In the genomic region with DNA sequence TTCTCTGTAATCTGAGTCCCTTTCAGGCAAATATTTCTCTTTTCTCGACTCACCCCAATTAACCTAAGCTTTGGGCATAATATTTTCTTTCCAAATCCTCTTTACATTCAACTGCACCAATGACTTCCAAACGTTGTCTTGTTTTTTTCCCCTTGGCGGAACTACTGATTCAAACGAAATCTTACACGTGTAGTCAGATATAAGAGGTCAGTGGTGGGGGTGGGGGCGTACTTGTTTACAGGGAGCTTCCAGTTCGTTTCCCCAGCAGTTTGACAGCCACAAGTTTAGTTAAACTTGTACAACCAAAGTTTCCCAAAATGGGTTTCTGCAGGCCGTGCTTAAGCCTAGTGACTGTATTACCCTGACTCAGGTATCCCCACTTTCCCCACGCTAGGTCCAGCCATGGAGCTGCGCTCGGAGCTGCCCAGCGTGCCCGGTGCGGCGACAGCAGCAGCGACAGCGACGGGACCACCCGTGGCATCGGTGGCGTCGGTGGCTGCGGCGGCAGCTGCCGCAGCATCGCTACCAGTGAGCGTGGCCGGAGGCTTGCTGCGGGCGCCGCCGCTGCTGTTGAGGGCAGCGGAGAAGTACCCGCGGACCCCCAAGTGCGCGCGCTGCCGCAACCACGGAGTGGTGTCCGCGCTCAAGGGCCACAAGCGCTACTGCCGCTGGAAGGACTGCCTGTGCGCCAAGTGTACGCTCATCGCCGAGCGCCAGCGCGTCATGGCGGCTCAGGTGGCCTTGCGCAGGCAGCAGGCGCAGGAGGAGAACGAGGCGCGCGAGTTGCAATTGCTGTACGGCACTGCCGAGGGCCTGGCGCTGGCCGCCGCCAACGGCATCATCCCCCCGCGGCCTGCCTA, we compare ENCODE assay signal across 8 mouse cellular contexts. TPM values are rescaled to one million over a fixed set of nuclear protein-coding genes. Genes with fewer than 3 reads are reported as not detected.
DNase-seq lines count a peak whose midpoint lies in the region; ATAC-seq and TF ChIP-seq lines count a peak whose summit lies in the region.

No protein-coding gene starts in this region.

- peak; percentile 19 for DNase-seq in gastrocnemius, postnatal 10 days
- DNase-seq in gastrocnemius, adult 8-10 months (ENCODE audit: low spot score in 2 of 2) = no peak
- no peak for DNase-seq in urinary bladder, postnatal 10 days (ENCODE audit: low spot score)
- no peak for DNase-seq in right cerebral cortex, adult 18-20 months

- peaks cover 60% of the 10 kb centered on the region for H3K4me1 ChIP-seq in E14TG2a.4 (replicated peaks; ENCODE audit: low read depth, low read length)
- H3K4me1 ChIP-seq in forebrain, embryonic 13.5 days = peaks cover 47% of the 10 kb centered on the region
- peaks cover 2% of the 10 kb centered on the region for H3K4me1 ChIP-seq in liver, embryonic 16.5 days (ENCODE audit: control insufficient read depth, low read depth, low read length)

- no peaks in the 10 kb centered on the region for H3K36me3 ChIP-seq in E14TG2a.4 (ENCODE audit: insufficient read depth, low read length)
- peaks cover 20% of the 10 kb centered on the region for H3K36me3 ChIP-seq in forebrain, embryonic 13.5 days (ENCODE audit: poor library complexity, severe bottlenecking)
- H3K36me3 ChIP-seq in liver, embryonic 16.5 days (ENCODE audit: control insufficient read depth, insufficient read depth) = no peaks in the 10 kb centered on the region

- no peaks in the 10 kb centered on the region for H3K9me3 ChIP-seq in E14TG2a.4 (ENCODE audit: low read length)
- no peaks in the 10 kb centered on the region for H3K9me3 ChIP-seq in forebrain, embryonic 13.5 days (replicated peaks)
- H3K9me3 ChIP-seq in liver, embryonic 16.5 days (replicated peaks; ENCODE audit: control insufficient read depth, low read length) = no peaks in the 10 kb centered on the region

- no peak for ATAC-seq in forebrain, embryonic 13.5 days
- ATAC-seq in liver, embryonic 16.5 days (ENCODE audit: low read depth) = no peak
- ATAC-seq in activated CD4-positive, CD25-positive, alpha-beta regulatory T cell, adult 4 months = no peak

- H3K9ac ChIP-seq in forebrain, embryonic 13.5 days = peak overlapping the region; percentile 97
- no peak overlapping the region for H3K9ac ChIP-seq in liver, embryonic 16.5 days (ENCODE audit: low read depth, low read length)

- under 1% methylated on average over 66 of the region's 66 CpGs for WGBS in forebrain, embryonic 13.5 days
- WGBS in liver, embryonic 16.5 days (ENCODE audit: insufficient replicate concordance) = 2% methylated on average over 65 of the region's 66 CpGs

- H3K4me2 ChIP-seq in forebrain, embryonic 13.5 days = peak overlapping the region; percentile 79
- H3K4me2 ChIP-seq in liver, embryonic 16.5 days (ENCODE audit: low read depth, low read length) = no peak overlapping the region

- peak overlapping the region; percentile 92 for H3K27ac ChIP-seq in forebrain, embryonic 13.5 days
- H3K27ac ChIP-seq in liver, embryonic 16.5 days (ENCODE audit: low read length) = no peak overlapping the region

- no peak for TF ChIP-seq CTCF in E14TG2a.4 (conservative IDR thresholded peaks at IDR 0.05; ENCODE audit: low read length)

- peaks cover 97% of the 10 kb centered on the region for H3K27me3 ChIP-seq in E14TG2a.4 (ENCODE audit: insufficient read depth, low read length)
- H3K27me3 ChIP-seq in forebrain, embryonic 13.5 days = peaks cover 93% of the 10 kb centered on the region
- peaks cover 100% of the 10 kb centered on the region for H3K27me3 ChIP-seq in liver, embryonic 16.5 days (ENCODE audit: control insufficient read depth, insufficient read depth, low read depth, low read length)

- peak overlapping the region; percentile 75 for H3K4me3 ChIP-seq in E14TG2a.4 (replicated peaks; ENCODE audit: low read length)
- peak overlapping the region; percentile 70 for H3K4me3 ChIP-seq in forebrain, embryonic 13.5 days
- 0 out of 2 replicates have a peak overlapping the region, but pooled peaks have one; percentile 3 for H3K4me3 ChIP-seq in liver, embryonic 16.5 days (ENCODE audit: low read depth, low read length)

RNA-seq across cellular contexts. Expression of gene Dmrta2, which starts 1.8 kb away (rescaled TPM):
- total RNA-seq in gastrocnemius, postnatal 10 days (2021) = under 1 TPM; 0.35 to 0.36 TPM
- total RNA-seq in gastrocnemius, adult 8-10 months (2022) = under 1 TPM in 1 of 4 experiments, not detected in 3; 0.15 TPM
- 6.1 and 7.1 TPM in 2 replicates for polyA plus RNA-seq in forebrain, embryonic 13.5 days (2015; fragmentation: Nextera tagmentation; extraction: Ambion mirVana)
- 0.04 TPM in 1 of 2 replicates, not detected in the other for polyA plus RNA-seq in liver, embryonic 16.5 days (2015; fragmentation: Nextera tagmentation; extraction: Ambion mirVana)
- polyA plus RNA-seq in activated CD4-positive, CD25-positive, alpha-beta regulatory T cell, adult 4 months (2017; shearing (Covaris generic)) = not detected

Comparison
In these comparisons a context has a peak if more than half of its experiments do, and no peak if none do; other contexts are left out.
1. H3K4me3 ChIP-seq: peak in every context shown above with its lines; median percentile 75 in E14TG2a.4; 70 in forebrain, embryonic 13.5 days; 3 in liver, embryonic 16.5 days.